Mouse (Mus musculus): ENCODE data around the gene Inf2.
A peak's percentile ranks its signal among the peaks of the same experiment; 100 is the strongest.

Inf2 gene

DNA sequence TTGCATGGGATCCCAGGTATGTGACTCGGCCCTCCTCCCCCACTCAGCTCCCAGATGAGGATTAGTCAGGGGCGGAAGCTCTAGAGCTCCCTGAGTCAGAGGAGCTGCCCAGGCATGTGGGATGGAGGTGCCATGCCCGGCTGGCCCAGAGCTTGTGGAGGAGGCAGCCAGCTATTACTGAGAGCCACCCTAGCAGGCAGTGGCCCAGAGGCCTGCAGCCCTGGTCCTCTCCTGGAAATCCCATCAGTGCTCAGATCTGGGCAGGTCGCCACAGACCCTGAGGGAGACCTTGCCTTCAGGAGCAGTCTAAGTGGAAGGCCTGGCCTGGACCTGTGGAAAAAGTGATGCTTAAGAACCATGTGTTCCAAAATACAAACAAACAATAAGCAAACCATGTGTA lies 7.0 kb downstream of the Inf2 start:
- peak; percentile 35 for DNase-seq (ENCODE audit: low spot score)

DNA sequence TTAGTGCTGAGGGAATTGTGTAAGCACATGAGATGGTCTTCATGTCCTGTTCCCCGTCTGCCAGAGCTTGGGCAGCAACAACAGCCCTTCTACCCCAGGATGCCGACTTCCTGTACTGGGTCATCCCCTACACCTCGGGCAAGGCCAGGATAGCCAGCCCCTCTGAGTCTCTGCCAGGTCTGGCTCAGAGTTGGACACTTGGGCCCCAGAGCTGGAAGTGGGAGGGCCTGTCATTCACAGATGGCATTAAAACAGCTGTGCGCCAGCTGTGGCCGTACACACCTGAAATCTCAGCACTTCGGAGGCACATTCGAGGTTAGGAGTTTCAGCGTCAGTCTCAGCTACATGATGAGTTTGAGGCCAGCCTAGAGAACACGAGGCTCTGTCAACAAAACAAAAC lies 7.9 kb downstream of the Inf2 start:
- DNase-seq (ENCODE audit: low spot score) = peak; percentile 35

DNA sequence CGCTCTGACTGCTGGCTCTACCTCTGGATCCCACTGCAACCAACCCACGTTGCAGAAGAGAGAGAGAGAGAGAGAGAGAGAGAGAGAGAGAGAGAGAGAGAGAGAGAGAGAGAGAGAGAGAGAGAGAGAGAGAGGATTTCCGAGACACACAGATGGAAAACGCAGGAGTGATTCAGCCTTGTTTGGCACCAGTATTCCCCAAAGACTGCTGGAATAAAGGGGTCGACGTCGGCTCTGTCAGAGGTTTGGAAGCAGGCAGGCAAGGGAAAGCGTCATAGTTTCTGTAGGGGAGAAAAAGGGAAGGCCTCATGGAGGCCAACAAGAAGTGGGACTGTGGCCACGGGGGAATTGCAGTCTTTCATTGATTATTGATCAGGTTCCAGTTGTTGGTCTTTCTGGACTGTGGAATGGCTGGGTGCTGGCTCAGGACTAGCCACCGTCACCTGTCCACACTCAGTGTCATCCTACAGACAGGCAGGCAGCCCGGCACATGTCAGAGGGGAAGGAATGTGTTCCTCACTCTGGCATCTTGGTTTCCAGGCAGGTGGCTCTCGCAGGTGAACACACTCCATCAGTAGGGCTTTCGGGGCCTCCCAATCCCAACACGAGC lies 8.4 kb downstream of the Inf2 start:
- no peak for DNase-seq (ENCODE audit: low spot score)

DNA sequence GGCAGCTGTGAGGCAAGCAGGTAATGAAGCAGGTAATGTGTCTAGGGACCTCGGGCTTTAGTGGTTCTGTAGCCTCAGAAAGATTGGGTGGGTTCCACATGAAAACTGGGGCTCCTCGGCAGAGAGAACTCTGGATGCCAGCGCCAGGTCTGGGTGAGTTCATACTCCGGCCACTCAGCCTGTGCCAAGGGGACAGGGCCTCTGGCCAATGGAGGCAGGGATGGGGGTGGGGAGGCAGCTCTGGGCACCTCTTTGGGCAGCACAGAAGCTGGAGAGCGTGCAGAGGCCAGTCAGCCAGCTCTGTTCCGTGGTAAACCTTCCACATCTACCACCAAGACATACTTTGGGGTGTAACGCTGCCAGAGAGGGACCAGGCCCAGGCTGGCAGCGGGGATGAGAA lies 9.0 kb downstream of the Inf2 start:
- DNase-seq (ENCODE audit: low spot score) = peak; percentile 53

DNA sequence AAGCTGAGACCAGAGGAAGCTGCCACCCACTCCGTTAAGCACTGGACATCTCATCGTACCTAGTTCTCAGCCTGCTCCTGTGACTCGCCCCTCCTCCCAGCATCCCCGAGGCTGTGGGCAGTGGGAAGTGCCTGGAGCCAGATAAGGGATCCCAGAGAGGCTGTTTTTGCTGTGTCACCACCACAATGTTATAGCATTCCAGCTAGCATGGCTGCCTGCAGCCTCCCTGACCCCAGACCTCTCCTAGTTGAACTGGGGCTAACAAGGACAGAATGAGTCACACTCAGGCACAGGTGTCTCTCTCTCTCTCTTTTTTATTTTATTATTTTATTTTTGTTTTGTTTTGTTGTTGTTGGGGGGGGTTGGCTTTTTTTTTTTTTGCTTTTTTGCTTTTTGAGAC lies 10.6 kb downstream of the Inf2 start:
- DNase-seq (ENCODE audit: low spot score) = no peak

DNA sequence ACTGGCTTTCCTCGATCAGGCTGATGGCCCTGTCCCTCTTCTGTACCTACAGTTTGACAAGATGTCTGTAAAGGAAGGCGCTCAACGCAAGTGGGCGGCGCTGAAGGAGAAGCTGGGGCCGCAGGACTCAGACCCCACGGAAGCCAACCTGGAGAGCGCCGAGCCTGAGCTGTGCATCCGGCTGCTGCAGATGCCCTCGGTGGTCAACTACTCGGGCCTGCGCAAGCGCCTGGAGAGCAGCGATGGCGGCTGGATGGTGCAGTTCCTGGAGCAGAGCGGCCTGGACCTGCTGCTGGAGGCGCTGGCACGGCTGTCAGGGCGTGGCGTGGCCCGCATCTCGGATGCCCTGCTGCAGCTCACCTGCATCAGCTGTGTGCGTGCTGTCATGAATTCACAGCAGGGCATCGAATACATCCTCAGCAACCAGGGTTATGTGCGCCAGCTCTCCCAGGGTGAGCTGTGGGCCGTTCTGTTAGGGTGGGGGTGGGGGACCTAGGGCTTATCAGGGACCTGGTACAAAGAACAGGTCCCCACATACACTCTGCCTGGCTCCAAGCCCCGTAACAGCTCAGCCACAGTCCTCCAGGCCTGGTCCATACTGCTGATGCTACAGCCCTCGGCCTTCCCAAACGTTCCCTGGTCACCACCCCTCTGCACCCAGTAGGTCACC lies 11.5 kb downstream of the Inf2 start:
- DNase-seq (ENCODE audit: low spot score) = no peak

DNA sequence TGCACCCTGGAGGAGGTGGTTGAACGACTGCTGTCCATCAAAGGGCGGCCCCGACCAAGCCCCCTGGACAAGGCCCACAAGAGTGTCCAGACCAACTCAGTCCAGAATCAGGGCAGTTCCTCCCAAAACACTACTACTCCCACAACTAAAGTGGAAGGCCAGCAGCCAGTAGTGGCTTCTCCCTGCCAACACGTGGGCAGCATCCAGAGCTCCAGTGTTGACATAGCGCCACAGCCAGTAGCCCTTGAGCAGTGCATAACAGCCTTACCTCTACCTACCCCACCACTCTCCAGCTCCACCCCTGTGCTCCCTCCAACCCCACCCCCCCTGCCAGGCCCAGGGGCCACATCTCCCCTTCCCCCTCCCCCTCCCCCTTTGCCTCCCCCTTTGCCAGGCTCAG lies 15.4 kb downstream of the Inf2 start:
- DNase-seq (ENCODE audit: low spot score) = no peak

DNA sequence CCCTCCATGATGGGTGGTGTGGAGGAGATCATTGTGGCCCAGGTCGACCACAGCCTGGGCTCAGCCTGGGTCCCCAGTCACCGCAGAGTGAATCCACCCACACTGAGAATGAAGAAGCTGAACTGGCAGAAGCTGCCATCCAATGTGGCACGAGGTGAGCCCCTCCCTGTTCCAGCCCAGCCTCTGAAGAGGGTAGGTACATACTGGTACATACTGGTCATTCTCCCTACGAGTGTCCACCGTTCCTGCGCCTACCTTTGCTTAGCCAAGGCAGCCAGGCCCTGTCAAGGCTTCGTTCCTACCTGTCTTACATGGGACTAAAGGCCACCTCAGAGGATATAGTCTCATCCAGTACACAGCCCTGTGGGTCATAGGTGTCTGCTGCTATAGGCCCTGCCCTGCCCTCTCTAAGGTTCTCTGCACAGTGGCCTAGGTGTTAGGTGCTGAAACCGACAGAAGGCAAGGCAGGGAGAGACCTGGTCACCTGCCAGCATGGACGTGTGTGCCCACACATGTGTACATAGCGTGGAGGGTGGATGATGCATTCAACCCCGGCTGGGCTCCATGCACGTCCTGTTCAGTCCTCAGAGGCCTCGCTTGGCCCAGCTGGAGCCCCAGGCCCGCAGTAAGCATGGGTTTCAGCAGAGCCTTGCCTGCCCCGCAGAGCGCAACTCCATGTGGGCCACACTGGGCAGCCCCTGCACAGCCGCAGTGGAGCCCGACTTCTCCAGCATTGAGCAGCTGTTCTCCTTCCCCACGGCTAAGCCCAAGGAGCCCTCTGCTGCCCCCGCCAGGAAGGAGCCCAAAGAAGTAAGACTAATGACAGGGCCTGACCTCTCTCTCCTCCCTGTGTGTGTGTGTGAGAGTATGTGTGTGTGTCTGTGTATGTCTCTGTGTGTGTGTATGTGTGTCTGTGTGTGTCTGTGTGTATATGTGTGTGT lies 16.4 kb downstream of the Inf2 start:
- peak; percentile 49 for DNase-seq (ENCODE audit: low spot score)

DNA sequence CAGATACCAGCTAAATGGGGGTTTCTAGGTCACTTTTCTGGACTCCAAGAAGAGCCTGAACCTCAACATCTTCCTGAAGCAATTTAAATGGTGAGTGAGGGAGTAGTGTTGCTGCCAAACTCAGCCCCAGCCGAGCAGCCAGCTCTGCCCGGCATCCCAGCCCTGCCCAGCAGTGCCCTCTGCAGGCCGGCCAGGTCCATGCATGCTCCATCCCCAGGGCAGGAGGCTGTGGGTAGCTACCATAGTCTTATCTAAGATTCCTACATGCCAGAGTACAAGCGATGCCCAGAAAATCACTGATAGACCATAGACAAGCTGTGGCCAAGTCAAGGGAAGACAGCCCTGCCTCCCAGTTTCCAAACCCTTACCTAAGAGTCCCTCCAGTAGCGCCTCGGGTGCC lies 17.2 kb downstream of the Inf2 start:
- DNase-seq (ENCODE audit: low spot score) = peak; percentile 67

DNA sequence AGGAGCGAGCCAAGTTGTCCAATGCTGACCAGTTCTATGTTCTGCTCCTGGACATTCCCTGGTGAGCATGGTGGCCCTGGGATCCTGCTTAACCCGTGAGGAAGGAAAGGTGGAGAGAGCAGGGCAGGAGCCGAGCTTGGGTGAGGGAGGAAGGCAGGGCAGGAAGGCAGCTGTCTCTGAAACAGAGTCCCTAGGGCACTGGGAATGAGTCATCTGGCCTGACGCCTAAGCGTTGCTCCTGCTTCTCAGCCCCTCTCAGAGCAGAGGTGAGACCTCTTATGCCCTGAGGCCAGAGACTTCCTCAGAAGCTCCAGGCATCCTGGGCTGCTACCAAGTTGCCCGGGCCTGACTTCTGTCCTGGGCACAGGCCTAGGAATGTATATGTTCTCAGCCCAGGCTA lies 18.4 kb downstream of the Inf2 start:
- DNase-seq (ENCODE audit: low spot score) = no peak

DNA sequence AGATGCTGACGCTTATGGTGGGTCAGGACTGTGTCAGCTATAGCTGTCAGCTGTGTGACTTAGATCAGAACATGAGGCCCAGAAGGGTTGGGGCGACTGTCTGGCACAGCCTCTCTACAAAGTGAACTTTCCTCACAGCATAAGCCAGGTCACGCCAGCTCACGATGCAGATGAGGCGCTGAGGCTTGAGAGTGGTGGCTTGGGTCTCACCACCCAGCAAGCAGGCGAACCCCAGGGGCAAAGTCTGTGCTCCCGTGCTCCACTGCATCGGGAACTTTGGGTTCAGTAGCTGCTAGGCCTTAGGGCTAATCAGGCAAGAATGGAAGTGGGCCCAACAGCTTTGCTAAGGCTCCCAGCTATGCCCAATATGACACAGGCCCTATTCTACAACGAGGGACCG lies 20.4 kb downstream of the Inf2 start:
- DNase-seq (ENCODE audit: low spot score) = no peak

DNA sequence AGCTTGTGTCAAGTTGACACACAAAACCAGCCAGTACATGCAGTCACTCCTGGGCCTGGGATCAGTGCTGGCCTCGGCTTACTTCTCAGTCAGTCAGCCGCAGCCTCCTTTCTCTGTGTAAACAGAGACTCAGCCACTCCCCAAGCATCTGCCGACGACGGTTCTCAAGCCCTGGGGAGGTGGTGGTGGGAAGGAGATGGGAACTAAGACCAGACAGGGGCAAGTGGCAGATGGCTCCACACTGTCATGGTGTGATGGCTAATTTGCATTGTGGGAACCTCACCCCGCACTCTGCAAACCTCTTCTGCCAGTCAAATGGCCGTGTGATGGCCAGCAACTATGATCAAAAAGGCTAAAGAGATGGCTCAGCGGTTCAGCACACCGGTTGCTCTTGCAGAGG lies 28.1 kb downstream of the Inf2 start:
- no peak for DNase-seq (ENCODE audit: low spot score)

DNA sequence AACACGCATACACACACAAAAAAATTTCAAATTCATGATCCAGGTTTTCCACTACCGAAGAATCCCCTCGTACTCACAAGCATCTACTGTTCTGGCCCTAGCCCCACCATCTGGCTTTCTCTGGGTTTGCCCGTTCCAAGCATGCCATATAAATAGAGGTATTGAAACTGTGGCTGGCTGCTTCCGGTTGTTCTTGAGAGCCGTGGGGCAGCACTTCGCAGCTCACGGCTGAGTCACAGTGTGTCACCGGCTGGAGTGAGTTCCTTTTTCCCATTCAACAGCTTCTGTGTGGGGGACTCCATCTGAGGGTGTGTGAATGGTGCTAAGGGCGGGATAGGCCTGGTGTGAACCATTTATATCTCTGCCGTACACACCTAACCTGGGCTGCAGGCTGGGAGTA lies 28.6 kb downstream of the Inf2 start:
- DNase-seq (ENCODE audit: low spot score) = no peak

DNA sequence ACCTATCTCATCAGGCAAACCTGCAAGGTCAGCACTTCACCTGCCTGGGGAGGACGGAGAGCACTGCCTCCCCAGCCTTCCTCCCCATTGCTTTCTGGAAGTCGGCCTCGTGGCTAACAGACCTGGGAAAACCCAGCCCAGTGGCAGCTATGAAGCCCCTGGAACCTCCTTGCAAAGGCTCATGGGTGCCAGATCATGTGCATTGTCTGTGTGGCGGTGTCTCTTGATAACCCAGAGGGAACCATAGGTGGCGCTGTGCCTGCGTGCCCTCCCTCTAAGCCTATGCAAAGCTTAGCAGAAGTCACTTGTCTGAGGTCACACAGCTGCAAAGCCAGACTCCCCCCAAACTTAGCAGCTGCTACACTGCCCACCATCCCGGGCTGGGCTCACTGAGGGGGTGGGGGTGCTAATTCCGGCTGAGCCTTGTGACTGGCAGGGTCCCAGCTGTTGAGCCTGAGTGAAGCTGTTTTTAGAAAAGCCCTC lies 29.4 kb downstream of the Inf2 start:
- DNase-seq (ENCODE audit: low spot score) = no peak

DNA sequence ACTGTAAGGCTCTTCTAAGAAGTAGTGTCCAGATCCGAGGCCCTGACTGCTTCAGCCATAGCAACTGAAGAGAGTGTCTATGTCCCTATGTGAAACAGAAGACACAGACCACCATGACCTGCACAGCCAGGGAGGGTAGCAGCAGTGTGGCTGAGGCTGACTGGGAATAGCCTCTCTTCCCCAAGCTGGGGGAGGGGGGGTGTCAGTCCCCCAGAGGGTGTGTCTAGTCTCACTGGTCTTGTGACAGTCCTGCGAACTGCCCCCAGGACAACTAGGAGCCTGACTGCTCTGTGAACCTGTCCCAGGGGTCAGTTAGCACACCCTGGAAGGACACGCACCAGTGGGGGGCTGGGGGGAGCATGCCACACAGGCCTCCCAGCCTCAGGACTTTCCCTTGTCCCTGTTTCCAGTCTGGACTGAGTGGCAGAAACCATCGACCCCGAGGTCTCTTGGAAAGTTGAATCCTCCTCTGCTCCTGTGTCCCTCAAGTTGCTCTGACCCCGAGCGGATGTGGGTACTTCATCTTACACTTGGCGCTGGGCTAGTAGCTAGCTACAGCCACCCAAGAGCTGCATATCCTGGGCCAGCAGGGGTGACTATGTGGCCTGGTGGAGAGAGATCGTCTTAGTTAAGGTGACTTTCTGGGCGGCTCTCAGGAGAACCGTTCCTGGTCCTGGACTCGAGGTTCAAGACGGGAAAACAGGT lies 30.5 kb downstream of the Inf2 start:
- DNase-seq (ENCODE audit: low spot score) = no peak

DNA sequence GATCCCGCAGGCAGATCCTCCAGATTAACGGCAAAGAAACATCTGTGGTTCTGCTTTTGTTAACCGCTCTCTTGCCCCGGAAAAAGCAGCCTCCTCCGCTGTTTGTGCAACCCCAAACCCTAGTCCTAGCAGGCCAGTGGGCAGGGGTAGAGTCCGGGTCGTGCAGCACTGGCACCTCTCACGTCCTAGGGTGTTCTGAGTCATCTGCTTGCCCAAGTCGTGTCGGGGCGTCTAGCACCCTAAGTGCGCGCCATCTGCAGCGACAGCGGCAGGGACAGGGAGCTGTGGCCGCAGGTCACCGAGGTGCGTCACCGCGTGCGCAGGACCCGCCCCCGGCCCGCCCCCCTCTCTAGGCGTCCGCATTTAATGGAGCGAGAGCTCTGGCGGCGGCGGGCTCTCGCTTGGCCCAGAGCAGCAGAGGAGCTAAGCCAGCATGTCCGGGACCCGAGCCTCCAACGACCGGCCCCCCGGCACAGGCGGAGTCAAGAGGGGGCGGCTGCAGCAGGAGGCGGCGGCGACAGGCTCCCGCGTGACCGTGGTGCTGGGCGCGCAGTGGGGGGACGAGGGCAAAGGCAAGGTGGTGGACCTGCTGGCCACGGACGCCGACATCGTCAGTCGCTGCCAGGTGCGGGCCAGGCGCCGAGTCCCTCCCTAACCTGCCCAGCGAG lies 31.2 kb downstream of the Inf2 start, which contains the start of gene Adssl1:
TSS of gene Adssl1 (plus strand) at position 360 of the 668 bp plus-strand sequence.
- no peak for DNase-seq (ENCODE audit: low spot score)

DNA sequence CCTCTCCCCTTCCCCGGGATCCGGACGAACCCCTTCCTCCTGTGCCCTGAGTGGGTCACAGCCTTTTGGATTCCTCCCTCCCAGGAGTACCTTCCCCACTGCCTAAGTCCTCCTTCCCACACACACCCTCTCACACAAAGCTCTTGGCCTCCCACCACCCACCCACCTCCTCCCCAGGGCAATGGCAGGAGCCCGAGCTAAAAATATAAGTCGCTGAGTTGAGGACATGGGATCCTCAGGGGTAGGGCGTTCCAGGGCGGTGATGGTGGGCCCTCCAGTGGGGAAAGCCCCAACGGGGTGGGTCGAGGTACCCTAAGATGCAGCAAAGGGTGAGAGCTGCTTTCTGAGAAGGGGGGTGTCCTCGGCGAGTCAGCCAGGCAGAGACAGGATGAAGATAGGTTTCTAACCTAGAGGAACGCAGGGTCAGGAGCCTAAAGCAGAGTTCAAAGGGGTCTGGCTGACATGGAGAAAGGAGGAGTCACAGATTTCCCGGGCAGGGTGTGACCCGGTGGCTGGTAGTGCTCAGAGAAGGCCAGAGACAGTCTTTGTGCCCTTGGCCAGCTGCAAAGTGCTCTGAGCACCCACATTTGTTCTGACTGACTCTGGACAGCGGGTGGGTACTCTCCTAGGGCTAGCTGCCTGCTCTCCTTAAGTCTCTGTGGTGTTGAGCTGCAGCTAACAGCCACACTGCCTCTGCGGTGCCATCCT lies 31.9 kb downstream of the Inf2 start:
- no peak for DNase-seq (ENCODE audit: low spot score)

DNA sequence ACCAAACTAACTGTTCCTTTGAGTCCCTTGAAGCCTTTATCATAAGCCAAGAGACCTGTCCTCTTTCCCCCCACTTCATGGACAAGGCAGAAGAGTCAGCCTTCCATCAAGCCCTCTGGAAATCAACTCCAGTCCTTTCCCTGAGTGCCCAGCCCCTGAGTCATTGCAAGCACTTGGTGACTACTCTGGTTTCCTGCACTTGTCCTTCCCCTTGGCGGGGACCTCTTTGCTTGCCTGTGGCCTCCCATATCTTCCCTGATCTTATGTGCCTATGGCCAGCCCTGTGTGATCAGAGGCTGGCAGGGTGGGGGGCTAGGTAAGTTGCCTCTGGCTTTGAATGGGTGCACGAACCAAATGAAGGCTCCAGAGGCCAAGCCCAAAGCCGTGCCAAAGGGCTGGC lies 33.3 kb downstream of the Inf2 start:
- DNase-seq (ENCODE audit: low spot score) = no peak

DNA sequence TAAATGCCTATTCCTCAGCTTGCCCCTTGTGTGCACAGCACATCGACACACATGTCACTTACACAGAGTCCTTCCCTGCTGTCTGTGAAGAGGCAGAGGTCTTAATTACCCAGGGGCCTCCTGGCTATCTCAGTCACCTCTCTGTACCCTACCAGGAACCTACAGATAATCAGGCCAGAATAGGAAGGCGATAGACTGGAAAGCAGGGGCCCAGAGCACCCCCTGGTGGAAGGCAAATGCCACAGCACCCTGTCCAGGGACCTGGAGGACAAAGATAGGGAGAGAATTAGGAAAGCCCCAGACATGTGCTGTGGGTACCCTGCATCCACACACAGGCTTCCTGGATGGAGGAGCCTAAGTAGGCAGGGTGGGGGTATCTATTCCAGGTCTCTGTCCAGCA lies 35.2 kb downstream of the Inf2 start:
- peak; percentile 66 for DNase-seq (ENCODE audit: low spot score)

DNA sequence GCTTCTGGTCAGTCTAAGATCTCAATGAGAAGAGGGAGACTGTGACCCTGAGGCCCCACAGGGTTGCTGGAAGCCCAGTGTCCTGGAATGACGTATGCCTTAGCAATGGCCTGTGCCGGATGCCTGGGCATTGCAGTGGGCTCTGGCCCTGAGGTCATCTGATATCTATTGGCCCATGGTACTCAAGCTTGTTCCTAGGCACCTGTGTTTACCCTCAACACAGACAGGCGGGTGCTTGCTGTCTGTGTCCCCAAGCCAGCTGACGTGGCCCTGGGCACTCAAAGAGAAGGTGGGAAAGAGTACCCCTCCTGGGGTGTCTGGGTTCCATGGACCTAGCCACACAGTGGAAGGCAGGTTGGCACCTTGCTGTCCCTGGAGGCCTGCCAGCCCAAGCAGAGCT lies 37.1 kb downstream of the Inf2 start:
- DNase-seq (ENCODE audit: low spot score) = no peak

DNA sequence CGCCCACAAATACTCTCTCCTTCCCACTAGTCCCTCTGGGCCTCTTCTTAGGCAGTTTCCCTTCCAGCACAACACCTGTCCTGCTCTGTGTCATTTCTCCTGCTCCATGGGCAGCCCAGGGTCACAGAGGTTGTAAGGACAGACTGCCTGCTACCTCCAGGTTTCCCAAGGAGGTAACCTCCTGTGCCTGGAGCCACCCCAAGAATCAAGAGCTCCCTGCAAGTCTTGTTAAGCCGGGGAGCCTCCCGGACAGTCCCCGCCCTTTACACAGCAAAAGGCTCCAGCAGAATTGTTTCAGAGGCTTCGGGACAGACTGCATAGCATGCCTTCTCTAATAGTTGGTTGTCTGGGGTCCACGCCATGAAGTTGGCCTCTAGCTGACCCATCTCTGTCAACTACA lies 37.9 kb downstream of the Inf2 start:
- DNase-seq (ENCODE audit: low spot score) = no peak

Measured in adipocyte (in vitro differentiated cells).